Mouse (Mus musculus) thymus, adult 2 months (tissue): Measurements from ENCODE around the gene Foxk1. TPM values are rescaled to one million over a fixed set of nuclear protein-coding genes. Genes with fewer than 3 reads are reported as not detected.

Experiments
- DNase-seq: peaks from one replicate; pipeline ENCODE4 v3.0.0; 2021
- H3K27ac ChIP-seq: fragments of 200-500 bp; 2 replicates; pipeline ENCODE4 v1.5.1; 2012; ENCODE audit warnings: low read length, control low read depth; ENCODE audit not compliant: control insufficient read depth, insufficient read depth
- H3K27me3 ChIP-seq: fragments of 200-500 bp; 2 replicates; pipeline ENCODE4 v1.6.1; 2012; ENCODE audit warnings: mild to moderate bottlenecking, low read length, moderate library complexity, mixed read lengths; ENCODE audit not compliant: control insufficient read depth, insufficient read depth
- H3K36me3 ChIP-seq: fragments of 200-500 bp; 2 replicates; pipeline ENCODE4 v1.6.1; 2012; ENCODE audit warnings: mild to moderate bottlenecking, low read length, moderate library complexity; ENCODE audit not compliant: control insufficient read depth, insufficient read depth
- H3K4me1 ChIP-seq: fragments of 200-500 bp; replicated peaks from 2 replicates; pipeline ENCODE4 v1.6.1; 2012; ENCODE audit warnings: low read length; ENCODE audit not compliant: control insufficient read depth, insufficient read depth
- H3K4me3 ChIP-seq: fragments of 200-500 bp; 2 replicates; pipeline ENCODE4 v1.5.1; 2012; ENCODE audit warnings: mild to moderate bottlenecking, low read length, control low read depth, moderate library complexity; ENCODE audit not compliant: control insufficient read depth, insufficient read depth
- CTCF ChIP-seq: fragments of 200-500 bp; IDR thresholded peaks from 2 replicates; pipeline ENCODE4 v1.5.1; 2012; ENCODE audit warnings: mild to moderate bottlenecking, control low read depth, low read length, moderate library complexity, borderline replicate concordance; ENCODE audit not compliant: control insufficient read depth, poor library complexity, insufficient read depth; ENCODE audit errors: extremely low read depth
- POLR2A ChIP-seq: fragments of 200-500 bp; IDR thresholded peaks from 2 replicates; pipeline ENCODE4 v1.6.1; 2012; ENCODE audit warnings: mild to moderate bottlenecking, low read length, control low read depth, moderate library complexity; ENCODE audit not compliant: control insufficient read depth, poor library complexity, insufficient read depth; ENCODE audit errors: extremely low read depth
- WGBS: fragments of 180-500 bp; shearing (Covaris S2); methylation state at CpG from one replicate; pipeline ENCODE4 v1.1.7; 2018; 5-methylcytosine and 5-hydroxymethylcytosine counted together
- polyA plus RNA-seq: library from polyadenylated mRNA; depleted of rRNA; stranded (reverse); fragments of >200 nt; gene quantifications from 2 replicates; pipeline ENCODE4 v1.2.3, GENCODE M21; 2012

The Foxk1 gene
- polyA plus RNA-seq, 1 experiment: 27.9 TPM

- WGBS: 98% methylated on average over 10 of the region's 10 CpGs
- TF ChIP-seq POLR2A: no peak
- no peak for TF ChIP-seq CTCF
- H3K4me3 ChIP-seq: no peak overlapping the region
- peaks cover 12% of the 10 kb centered on the region for H3K4me1 ChIP-seq
- no peak for DNase-seq
- 0 out of 2 replicates have a peak, but pooled peaks cover 3% of the 10 kb centered on the region for H3K36me3 ChIP-seq
- H3K27ac ChIP-seq: no peak overlapping the region
- no peaks in the 10 kb centered on the region for H3K27me3 ChIP-seq
These were observed 21.8 kb downstream of the Foxk1 start for GRCm38 (mm10) chr5:142423141-142423540.

DNA sequence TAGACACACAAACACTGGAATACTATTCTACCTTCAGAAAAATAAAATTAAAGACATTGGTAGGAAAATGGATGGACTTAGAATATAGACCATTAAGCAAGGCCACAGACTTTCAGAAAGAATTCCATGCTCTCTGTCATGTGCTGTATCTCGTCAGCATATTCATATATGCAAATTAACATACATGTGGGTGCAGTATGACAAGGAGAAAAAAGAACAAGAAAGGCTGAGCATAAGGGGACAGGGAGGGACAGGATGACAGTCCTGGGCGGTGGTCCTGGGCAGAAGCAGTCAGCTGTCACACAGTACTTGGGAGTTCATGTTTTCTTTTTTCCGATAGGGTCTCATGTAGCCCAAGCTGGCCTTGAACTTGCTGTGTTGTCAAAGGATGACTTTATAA, 22.4 kb downstream of the Foxk1 start:
- 0 out of 2 replicates have a peak, but pooled peaks cover 3% of the 10 kb centered on the region for H3K36me3 ChIP-seq
- no peak for DNase-seq
- no peak overlapping the region for H3K4me3 ChIP-seq
- H3K4me1 ChIP-seq: peaks cover 12% of the 10 kb centered on the region
- H3K27me3 ChIP-seq: no peaks in the 10 kb centered on the region
- TF ChIP-seq POLR2A: no peak
- no peak for TF ChIP-seq CTCF
- WGBS: 64% methylated on average over 3 of the region's 3 CpGs
- H3K27ac ChIP-seq: no peak overlapping the region

DNA sequence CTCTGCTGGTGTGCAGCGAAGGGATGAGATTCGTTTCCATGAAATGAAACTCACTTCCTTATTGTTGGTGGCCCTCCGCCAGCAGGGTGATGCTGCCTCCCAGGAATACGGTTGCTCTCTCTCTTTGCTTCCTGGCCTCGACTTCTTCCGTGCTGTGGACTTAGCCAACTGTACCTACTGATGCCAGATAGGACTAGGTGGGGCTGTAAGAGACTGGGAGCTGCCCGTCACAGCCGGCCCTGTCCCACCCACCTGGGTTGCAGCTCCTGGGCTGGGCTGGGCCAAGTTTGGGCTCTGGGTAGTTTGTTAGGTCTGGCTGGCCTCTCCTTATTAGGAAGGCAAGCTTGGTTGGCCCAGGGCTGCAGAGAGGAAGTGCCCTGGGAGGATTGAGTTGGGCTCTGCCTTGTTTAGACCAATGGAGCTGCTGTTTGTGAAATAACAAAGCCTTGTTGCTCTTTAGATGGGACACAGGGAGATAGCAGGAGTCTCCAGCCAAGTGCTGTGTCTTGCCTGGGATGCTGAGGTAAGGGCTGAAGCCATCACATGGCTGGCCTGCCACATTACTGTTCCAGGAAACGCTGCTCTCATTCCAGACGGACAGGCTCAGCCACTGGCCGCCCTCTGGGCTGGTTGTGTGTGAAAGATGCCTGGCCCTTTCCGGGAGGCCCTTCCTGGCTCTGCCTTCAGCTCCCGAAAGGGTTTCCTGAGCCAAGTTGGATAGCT, 23.5 kb downstream of the Foxk1 start:
- DNase-seq: no peak
- H3K27ac ChIP-seq: no peak overlapping the region
- 90% methylated on average over 13 of the region's 13 CpGs for WGBS
- H3K4me1 ChIP-seq: peaks cover 12% of the 10 kb centered on the region
- H3K4me3 ChIP-seq: no peak overlapping the region
- TF ChIP-seq POLR2A: no peak
- no peak for TF ChIP-seq CTCF
- no peaks in the 10 kb centered on the region for H3K27me3 ChIP-seq
- H3K36me3 ChIP-seq: no peaks in the 10 kb centered on the region

DNA sequence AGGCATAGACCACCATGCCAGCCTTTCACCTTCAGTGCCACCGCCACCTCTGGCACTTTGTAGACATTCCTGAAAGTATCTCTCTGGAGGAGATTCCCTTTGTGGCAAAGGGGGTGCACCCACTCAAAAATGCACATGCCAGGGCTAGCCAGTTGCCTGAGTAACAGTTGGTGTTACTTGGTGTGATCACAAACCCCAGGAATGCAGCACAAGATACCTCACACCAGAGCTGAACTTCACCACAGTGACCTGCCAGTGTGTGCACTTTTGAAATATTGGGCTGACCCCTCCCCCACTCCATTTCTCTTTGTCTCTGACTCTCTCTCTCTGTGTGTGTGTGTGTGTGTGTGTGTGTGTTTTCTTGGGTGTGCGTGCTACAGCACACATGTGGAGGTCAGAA, 25.2 kb downstream of the Foxk1 start:
- Histone ChIP-seq H3K36me3 (no peaks in the 10 kb centered on the region), H3K27me3 (no peaks in the 10 kb centered on the region), H3K4me3 (no peak overlapping the region), H3K27ac (no peak overlapping the region), H3K4me1 (peaks cover 12% of the 10 kb centered on the region)
- DNase-seq: no peak
- no peak for TF ChIP-seq POLR2A
- TF ChIP-seq CTCF: no peak
- WGBS: 95% methylated on average over 2 of the region's 2 CpGs

DNA sequence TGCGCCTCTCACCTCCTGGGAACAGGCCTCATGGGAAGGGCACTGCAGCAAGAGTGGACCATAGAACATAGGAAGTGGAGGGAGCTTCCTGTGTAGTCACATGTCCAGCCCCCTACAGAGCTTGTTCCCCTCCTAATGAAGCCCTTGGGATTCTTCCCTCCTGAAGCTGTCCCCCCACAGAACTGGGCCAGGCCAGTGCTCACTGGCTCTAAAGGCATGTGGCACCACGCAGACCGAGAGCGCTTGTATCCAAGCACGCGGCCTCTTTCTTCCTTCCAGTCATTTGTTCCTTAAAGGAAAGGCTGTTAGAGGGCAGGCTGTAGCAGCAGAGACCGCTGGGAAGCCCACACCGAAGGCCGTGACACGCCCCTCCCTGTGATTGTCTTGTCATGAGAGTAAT, 26.6 kb downstream of the Foxk1 start:
- H3K27me3 ChIP-seq: no peaks in the 10 kb centered on the region
- no peak overlapping the region for H3K27ac ChIP-seq
- DNase-seq: no peak
- TF ChIP-seq POLR2A (no peak), CTCF (no peak)
- H3K36me3 ChIP-seq: no peaks in the 10 kb centered on the region
- H3K4me1 ChIP-seq: peaks cover 14% of the 10 kb centered on the region
- no peak overlapping the region for H3K4me3 ChIP-seq
- WGBS: 97% methylated on average over 10 of the region's 10 CpGs

DNA sequence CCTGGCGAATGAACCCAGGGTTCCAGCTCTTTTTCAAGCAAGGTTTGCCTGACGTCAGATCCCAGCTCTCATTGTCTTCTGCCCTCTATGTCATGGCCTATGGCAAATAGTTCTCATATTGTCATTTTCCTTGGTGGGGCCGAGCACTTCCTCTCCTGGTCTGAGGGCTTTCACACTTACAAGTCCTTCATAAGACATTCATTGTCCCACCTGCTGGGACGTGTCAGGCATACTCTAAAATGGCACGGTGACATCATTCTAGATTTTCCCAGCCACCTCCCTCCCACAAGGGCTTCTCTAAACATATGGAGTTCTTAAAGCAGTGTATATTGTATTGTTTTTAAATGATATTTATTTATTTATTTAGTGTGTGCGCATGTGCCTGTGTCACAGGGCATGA, 27.4 kb downstream of the Foxk1 start:
- H3K4me1 ChIP-seq: peaks cover 14% of the 10 kb centered on the region

GRCm38 (mm10) chr5:142431029-142431428, 29.7 kb downstream of the Foxk1 start:
- WGBS: 95% methylated on average over 12 of the region's 12 CpGs
- H3K4me3 ChIP-seq: no peak overlapping the region
- DNase-seq: no peak
- H3K36me3 ChIP-seq: peaks cover 10% of the 10 kb centered on the region
- no peak for TF ChIP-seq CTCF
- no peak for TF ChIP-seq POLR2A
- no peaks in the 10 kb centered on the region for H3K27me3 ChIP-seq
- H3K4me1 ChIP-seq: peaks cover 7% of the 10 kb centered on the region
- no peak overlapping the region for H3K27ac ChIP-seq

More for the DNA sequence above, 27.4 kb downstream of the Foxk1 start:
- WGBS: 92% methylated on average over 6 of the region's 6 CpGs
- Histone ChIP-seq H3K36me3 (no peaks in the 10 kb centered on the region), H3K27ac (no peak overlapping the region), H3K4me3 (no peak overlapping the region), H3K27me3 (no peaks in the 10 kb centered on the region)
- DNase-seq: no peak
- no peak for TF ChIP-seq POLR2A
- TF ChIP-seq CTCF: no peak
